Mouse (Mus musculus) forebrain, embryonic 11.5 days (tissue): ENCODE results near the gene Dbf4. TPM values are rescaled to one million over a fixed set of nuclear protein-coding genes. Genes with fewer than 3 reads are reported as not detected.

Source experiments
- ATAC-seq: fragments of 200-750 bp; cut with Nextera tagmentation; replicated peaks from 2 replicates; pipeline ENCODE4 v1.8.0; 2017; ENCODE audit warnings: moderate TSS enrichment; ENCODE audit not compliant: low FRiP score
- DNase-seq: peaks from one replicate; pipeline ENCODE4 v3.0.0-alpha.2; 2017; ENCODE audit warnings: low spot score
- H3K27ac ChIP-seq: fragments of 300-500 bp; sonication (generic); 2 replicates; pipeline ENCODE4 v1.5.1; 2014; ENCODE audit warnings: low read depth, low read length
- H3K27me3 ChIP-seq: fragments of 300-500 bp; sonication (generic); 2 replicates; pipeline ENCODE4 v1.6.1; 2014; ENCODE audit warnings: mild to moderate bottlenecking, low read length, mixed read lengths; ENCODE audit not compliant: control insufficient read depth, insufficient read depth
- H3K36me3 ChIP-seq: fragments of 300-500 bp; sonication (generic); 2 replicates; pipeline ENCODE4 v1.6.1; 2014; ENCODE audit warnings: mild to moderate bottlenecking, low read length, moderate library complexity, mixed read lengths; ENCODE audit not compliant: control insufficient read depth, insufficient read depth
- H3K4me1 ChIP-seq: fragments of 300-500 bp; sonication (generic); replicated peaks from 2 replicates; pipeline ENCODE4 v1.6.1; 2014; ENCODE audit warnings: low read length, mixed read lengths; ENCODE audit not compliant: control insufficient read depth, insufficient read depth
- H3K4me2 ChIP-seq: fragments of 300-500 bp; sonication (generic); 2 replicates; pipeline ENCODE4 v1.6.1; 2014; ENCODE audit warnings: low read depth, mild to moderate bottlenecking, low read length, moderate library complexity, mixed read lengths; ENCODE audit not compliant: severe bottlenecking
- H3K4me3 ChIP-seq: fragments of 300-500 bp; sonication (generic); 2 replicates; pipeline ENCODE4 v1.5.1; 2014; ENCODE audit warnings: low read depth, low read length
- H3K9ac ChIP-seq: fragments of 300-500 bp; sonication (generic); 2 replicates; pipeline ENCODE4 v1.6.1; 2014; ENCODE audit warnings: low read length
- H3K9me3 ChIP-seq: fragments of 300-500 bp; sonication (generic); 2 replicates; pipeline ENCODE4 v1.6.1; 2016; ENCODE audit warnings: low read length, mixed read lengths; ENCODE audit not compliant: control insufficient read depth
- WGBS: fragments of 180-500 bp; shearing (Covaris S2); extraction: QIAGEN DNeasy Blood & Tissue Kit; methylation state at CpG from one replicate; pipeline ENCODE4 v1.1.7; 2014; 5-methylcytosine and 5-hydroxymethylcytosine counted together
- polyA plus RNA-seq: library from polyadenylated mRNA; unstranded; fragments of >200 nt; fragmentation: Nextera tagmentation; extraction: Ambion mirVana; gene quantifications from 2 replicates; pipeline ENCODE4 v1.2.1, GENCODE M21; 2014

The Dbf4 gene
- polyA plus RNA-seq, 1 experiment from 2014 or later = 92.6 TPM

- H3K9ac ChIP-seq = no peak overlapping the region
- no peaks in the 10 kb centered on the region for H3K4me1 ChIP-seq
- no peaks in the 10 kb centered on the region for H3K27me3 ChIP-seq
- no peaks in the 10 kb centered on the region for H3K36me3 ChIP-seq
- no peak overlapping the region for H3K4me3 ChIP-seq
- H3K27ac ChIP-seq = no peak overlapping the region
- 88% methylated on average over 5 of the region's 5 CpGs for WGBS
- no peak overlapping the region for H3K4me2 ChIP-seq
- DNase-seq (no peak), ATAC-seq (no peak)
- no peaks in the 10 kb centered on the region for H3K9me3 ChIP-seq
Observed at GRCm38 (mm10) chr5:8368781-8369180, 53.7 kb downstream of the Dbf4 start.

DNA sequence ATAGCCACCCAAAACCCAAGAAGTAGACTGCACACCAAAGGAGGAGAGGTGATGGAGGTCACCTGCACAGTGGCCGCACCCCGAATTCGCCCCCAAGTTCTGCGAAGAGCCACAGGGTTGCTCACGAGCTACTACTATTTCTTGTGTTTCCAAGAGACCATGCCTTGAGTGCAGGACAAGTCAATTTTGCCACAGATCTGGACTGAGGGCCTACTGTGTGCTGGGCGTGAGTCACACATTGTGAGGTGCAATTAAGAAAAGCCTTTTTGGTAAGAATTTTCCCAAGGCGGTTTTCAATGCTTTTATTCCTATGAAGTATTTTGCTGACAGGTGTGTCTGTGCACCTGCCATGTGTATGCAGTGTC, 54.2 kb downstream of the Dbf4 start:
- Histone ChIP-seq H3K27ac (no peak overlapping the region), H3K36me3 (no peaks in the 10 kb centered on the region), H3K27me3 (no peaks in the 10 kb centered on the region), H3K4me2 (peak overlapping the region; percentile 85), H3K4me1 (no peaks in the 10 kb centered on the region), H3K9ac (no peak overlapping the region), H3K9me3 (no peaks in the 10 kb centered on the region), H3K4me3 (peak overlapping the region; percentile 68)
- 38% methylated on average over 7 of the region's 7 CpGs for WGBS
- DNase-seq = no peak
- peak; percentile 5; the same call in 1 of the 2 replicates for ATAC-seq

DNA sequence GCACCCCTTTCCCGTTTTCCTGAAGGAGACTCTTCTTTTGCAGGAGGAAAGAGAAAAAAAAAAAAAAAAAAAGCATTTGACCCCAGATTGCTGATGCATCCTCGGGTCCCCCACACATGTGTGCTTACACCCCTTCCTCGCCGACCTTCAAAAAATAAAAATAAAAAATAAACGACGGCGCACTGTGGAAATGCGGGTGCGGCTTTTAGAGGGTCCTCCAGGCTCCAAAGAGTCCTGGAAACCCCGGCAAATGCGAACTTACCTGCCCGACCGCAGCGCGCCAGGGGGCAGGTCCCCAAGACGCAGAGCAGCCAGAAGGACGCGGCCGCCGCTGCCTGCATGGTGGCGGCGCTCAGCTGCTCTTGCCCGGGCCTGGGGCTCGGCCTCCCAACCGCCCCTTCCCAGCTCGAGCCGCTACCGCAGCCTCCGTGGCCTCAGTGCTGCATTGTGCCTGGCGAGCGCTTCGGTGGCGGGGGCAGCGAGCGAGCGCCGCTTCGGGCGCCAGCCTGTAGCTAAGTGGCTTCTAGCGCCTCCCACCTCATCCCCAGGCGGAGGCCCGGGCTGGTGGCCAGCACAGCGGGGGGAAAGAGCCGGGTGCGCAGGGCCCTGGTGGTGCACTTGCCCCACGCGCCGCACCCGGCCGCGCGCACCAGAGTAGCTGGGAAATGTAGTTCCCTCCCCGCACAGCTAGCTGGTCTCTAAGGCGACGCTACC, 54.7 kb downstream of the Dbf4 start, which contains the start of gene Adam22:
Gene Adam22 (minus strand): TSS at position 547 of the 714 bp plus-strand sequence.
- ATAC-seq (peak; percentile 94), DNase-seq (peak; percentile 84)
- peak within 1 kb of the TSS; percentile 85 for H3K4me2 ChIP-seq
- under 1% methylated on average over 55 of the region's 55 CpGs for WGBS
- H3K9ac ChIP-seq = peak within 1 kb of the TSS; percentile 84
- no peaks in the 10 kb centered on the region for H3K27me3 ChIP-seq
- H3K36me3 ChIP-seq = no peaks in the 10 kb centered on the region
- no peaks in the 10 kb centered on the region for H3K4me1 ChIP-seq
- peak within 1 kb of the TSS; percentile 68 for H3K4me3 ChIP-seq
- no peaks in the 10 kb centered on the region for H3K9me3 ChIP-seq
- peak within 1 kb of the TSS; percentile 54; the same call in 1 of the 2 replicates for H3K27ac ChIP-seq

GRCm38 (mm10) chr5:8366771-8367613, 55.5 kb downstream of the Dbf4 start:
- Histone ChIP-seq H3K9me3 (no peaks in the 10 kb centered on the region), H3K4me3 (peak overlapping the region; percentile 68), H3K4me1 (no peaks in the 10 kb centered on the region), H3K36me3 (no peaks in the 10 kb centered on the region), H3K9ac (peak overlapping the region; percentile 84), H3K27me3 (no peaks in the 10 kb centered on the region), H3K4me2 (peak overlapping the region; percentile 85), H3K27ac (no peak overlapping the region)
- ATAC-seq = peak; percentile 53
- 2% methylated on average over 24 of the region's 25 CpGs for WGBS
- peak; percentile 60 for DNase-seq

DNA sequence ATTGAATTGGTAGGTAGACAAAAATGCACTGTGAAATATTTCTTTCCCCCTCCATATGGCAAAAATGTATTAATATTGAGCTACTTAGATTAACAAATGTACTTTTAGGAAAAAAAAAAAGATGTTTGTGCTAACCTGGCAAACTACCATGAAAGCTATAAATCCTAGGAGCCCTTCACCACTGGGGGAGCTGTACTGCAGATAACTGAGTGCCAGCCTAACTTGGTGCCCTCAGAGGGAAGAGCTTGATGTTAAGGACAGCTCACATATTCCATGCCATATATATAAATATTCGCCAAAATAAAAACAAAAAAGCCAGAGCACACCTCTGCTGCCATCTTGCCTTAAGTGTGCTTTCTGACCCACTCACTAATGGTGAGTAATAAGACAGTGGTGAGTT, 60.2 kb downstream of the Dbf4 start:
- Histone ChIP-seq H3K4me1 (no peaks in the 10 kb centered on the region), H3K9ac (no peak overlapping the region), H3K9me3 (no peaks in the 10 kb centered on the region), H3K36me3 (no peaks in the 10 kb centered on the region), H3K4me2 (no peak overlapping the region), H3K27me3 (no peaks in the 10 kb centered on the region), H3K4me3 (no peak overlapping the region), H3K27ac (no peak overlapping the region)
- ATAC-seq (no peak; the same call in 1 of the 2 replicates), DNase-seq (no peak)
- 71% methylated on average over 1 of the region's 1 CpGs for WGBS

- no peaks in the 10 kb centered on the region for H3K27me3 ChIP-seq
- DNase-seq = no peak
- no peak overlapping the region for H3K9ac ChIP-seq
- no peaks in the 10 kb centered on the region for H3K9me3 ChIP-seq
- no peak overlapping the region for H3K27ac ChIP-seq
- H3K4me3 ChIP-seq = no peak overlapping the region
- H3K36me3 ChIP-seq = no peaks in the 10 kb centered on the region
- no peak overlapping the region for H3K4me2 ChIP-seq
- WGBS = 85% methylated on average over 8 of the region's 8 CpGs
- H3K4me1 ChIP-seq = no peaks in the 10 kb centered on the region
- no peak for ATAC-seq
Observed at GRCm38 (mm10) chr5:8357677-8358076, 64.8 kb downstream of the Dbf4 start.

DNA sequence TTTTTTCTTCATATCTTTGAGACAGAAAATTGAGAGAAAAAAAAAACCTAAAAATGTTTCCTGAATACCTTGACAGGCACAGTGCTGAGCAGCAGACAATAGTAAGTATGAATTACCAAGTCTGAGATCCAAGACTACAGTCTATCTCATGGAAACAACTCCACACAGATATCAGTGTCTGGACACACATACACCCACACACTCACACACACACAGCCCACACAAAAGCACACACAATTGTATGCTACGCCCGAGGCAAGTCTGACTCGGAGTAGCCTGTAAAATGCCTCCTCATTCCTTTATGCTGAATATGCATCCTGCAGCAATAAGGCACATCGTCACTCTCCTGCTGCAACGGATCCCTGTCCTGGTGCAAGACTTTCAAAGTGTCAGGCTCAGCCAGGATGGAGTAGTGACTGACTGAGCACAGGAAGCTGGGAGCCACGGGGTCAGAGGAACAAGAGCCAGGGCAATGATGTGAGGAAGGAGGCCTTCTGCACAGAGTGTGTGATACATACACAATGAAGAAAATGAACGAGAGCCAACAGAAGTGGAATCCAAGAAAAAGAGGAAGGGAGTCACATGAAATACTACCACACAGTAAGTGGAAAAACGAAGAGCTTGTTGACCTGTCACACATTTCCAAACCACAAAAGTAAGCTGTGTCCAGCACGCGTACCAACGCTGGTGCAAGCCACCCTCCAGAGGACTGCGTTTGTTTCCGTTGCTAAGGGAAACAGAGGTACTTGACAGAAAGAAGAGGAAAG, 65.4 kb downstream of the Dbf4 start:
- no peaks in the 10 kb centered on the region for H3K36me3 ChIP-seq
- H3K27me3 ChIP-seq = no peaks in the 10 kb centered on the region
- no peak overlapping the region for H3K4me2 ChIP-seq
- DNase-seq (no peak), ATAC-seq (no peak)
- H3K9me3 ChIP-seq = no peaks in the 10 kb centered on the region
- 76% methylated on average over 13 of the region's 13 CpGs for WGBS
- H3K27ac ChIP-seq = no peak overlapping the region
- no peak overlapping the region for H3K4me3 ChIP-seq
- H3K4me1 ChIP-seq = no peaks in the 10 kb centered on the region
- no peak overlapping the region for H3K9ac ChIP-seq

DNA sequence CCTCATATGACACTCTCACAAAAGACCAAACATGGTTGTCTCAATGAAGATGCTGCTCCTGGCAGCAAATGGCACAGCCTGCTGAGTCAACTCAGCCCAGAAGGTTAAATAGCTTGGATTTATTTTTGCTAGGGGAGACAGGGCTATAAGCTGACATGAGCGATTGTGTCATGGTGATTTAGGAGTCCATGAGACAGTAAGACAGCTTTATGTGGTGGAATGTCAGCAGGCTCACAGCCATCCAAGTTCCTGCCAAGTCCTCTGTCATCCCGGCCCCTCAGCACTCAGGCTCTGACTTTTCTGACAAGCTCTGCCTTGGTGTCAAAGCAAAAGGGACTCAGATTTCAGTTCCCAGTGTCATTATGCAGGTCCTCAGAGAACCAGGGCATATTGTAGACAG, 66.2 kb downstream of the Dbf4 start:
- no peak for ATAC-seq
- no peaks in the 10 kb centered on the region for H3K4me1 ChIP-seq
- H3K9me3 ChIP-seq = no peaks in the 10 kb centered on the region
- no peak overlapping the region for H3K4me2 ChIP-seq
- no peaks in the 10 kb centered on the region for H3K27me3 ChIP-seq
- H3K27ac ChIP-seq = no peak overlapping the region
- H3K36me3 ChIP-seq = no peaks in the 10 kb centered on the region
- no peak for DNase-seq
- WGBS = 76% methylated on average over 2 of the region's 2 CpGs
- no peak overlapping the region for H3K9ac ChIP-seq
- H3K4me3 ChIP-seq = no peak overlapping the region
